Comparison of ENCODE assay signal across 8 mouse cellular contexts in the genomic region with DNA sequence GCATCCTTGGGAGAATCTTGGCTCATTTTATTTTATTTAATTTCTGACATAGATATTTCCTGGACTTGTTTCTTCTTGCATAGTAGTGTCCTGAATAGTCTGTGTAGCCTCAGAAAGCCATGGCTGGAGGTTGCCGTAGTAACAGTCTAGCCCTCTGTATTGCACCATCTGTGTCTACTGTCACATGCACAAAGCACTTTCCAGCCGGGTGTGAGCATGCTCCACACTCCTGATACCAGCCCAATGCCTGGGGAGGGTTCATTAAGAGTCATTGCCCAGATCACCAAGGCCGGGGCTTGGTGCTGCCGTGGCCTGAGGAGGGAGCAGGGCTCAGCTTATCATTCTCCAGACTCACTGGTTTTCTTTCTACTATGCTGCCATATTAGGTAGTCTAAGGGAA.
DNase-seq lines count a peak whose midpoint lies in the region; ATAC-seq lines count a peak whose summit lies in the region.

No protein-coding gene starts in this region.

- ATAC-seq in granulocyte monocyte progenitor cell, adult 5-6 weeks (replicated peaks; ENCODE audit: poor library complexity, severe bottlenecking): peak; percentile 61

- no peaks in the 10 kb centered on the region for H3K9me3 ChIP-seq in midbrain, embryonic 10.5 days (replicated peaks)

- 0 out of 2 replicates have a peak overlapping the region, but pooled peaks have one; percentile 14 for H3K27ac ChIP-seq in midbrain, embryonic 10.5 days (replicated peaks)

- DNase-seq in cerebellum, postnatal 14 days: peak; percentile 57 to 64
- DNase-seq in cerebellum, adult 11-12 months: no peak
- DNase-seq in adipocyte (ENCODE audit: low spot score): peak; percentile 81
- peak; percentile 38 for DNase-seq in midbrain, embryonic 10.5 days (ENCODE audit: low spot score)
- no peak for DNase-seq in yolk sac, embryonic 10.5 days (ENCODE audit: low spot score)
- no peak for DNase-seq in MN1 (ENCODE audit: low spot score)
- no peak for DNase-seq in cerebellum, adult 9-11 months

- no peak overlapping the region for H3K4me3 ChIP-seq in midbrain, embryonic 10.5 days

- WGBS in midbrain, embryonic 10.5 days: 66% methylated on average over 4 of the region's 4 CpGs

- H3K4me1 ChIP-seq in midbrain, embryonic 10.5 days: peaks cover 31% of the 10 kb centered on the region

- no peaks in the 10 kb centered on the region for H3K36me3 ChIP-seq in midbrain, embryonic 10.5 days

- peaks cover 23% of the 10 kb centered on the region; the same call in 1 of the 2 replicates for H3K27me3 ChIP-seq in midbrain, embryonic 10.5 days (ENCODE audit: low read depth, poor library complexity, severe bottlenecking)

Comparison
In these comparisons a context has a peak if more than half of its experiments do, and no peak if none do; other contexts are left out.
1. DNase-seq: peak in cerebellum, postnatal 14 days (2 of 2), adipocyte (single experiment) and midbrain, embryonic 10.5 days (single experiment); none in cerebellum, adult 11-12 months (single experiment), yolk sac, embryonic 10.5 days (single experiment), MN1 (single experiment) and cerebellum, adult 9-11 months (single experiment).